Mouse (Mus musculus) gastrocnemius, adult 8-10 months (tissue): ENCODE data around the gene Abcb8. TPM values are rescaled to one million over a fixed set of nuclear protein-coding genes. Genes with fewer than 3 reads are reported as not detected.
A peak's percentile ranks its signal among the peaks of the same experiment; 100 is the strongest.

Source experiments
- DNase-seq, 2 experiments: peaks; one replicate each; pipeline ENCODE4 v3.0.0; 2022; ENCODE audit warnings: low spot score in 2 of 2
- total RNA-seq, 4 experiments: library from RNA; stranded (reverse); gene quantifications; 2 replicates each; pipeline ENCODE4 v1.2.4; 2022

Abcb8 gene
- total RNA-seq, 4 experiments from 2014 or later, result 34.7 to 40.0 (median 38.8) TPM

DNA sequence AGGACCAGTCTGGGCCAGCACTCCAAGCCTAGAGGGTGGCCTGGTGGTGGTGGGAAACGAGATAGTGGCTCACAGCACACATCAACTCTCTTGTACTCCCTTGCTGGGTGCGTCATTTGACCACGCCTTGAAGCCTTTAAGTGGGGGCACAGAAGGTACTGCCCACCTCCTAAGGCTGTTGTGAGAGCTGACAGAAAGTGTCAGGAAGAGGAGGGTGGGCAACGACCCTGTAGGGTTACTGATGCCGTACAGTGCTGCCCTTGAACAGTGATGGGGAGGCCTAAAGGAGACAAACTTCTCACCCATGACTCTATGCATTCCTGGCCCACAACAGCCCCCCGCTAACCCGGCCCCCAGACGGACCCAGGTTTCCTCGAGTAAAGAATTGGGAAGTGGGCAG, 27.0 kb upstream of the Abcb8 start:
- no peak for DNase-seq

- no peak for DNase-seq
These were observed 23.7 kb upstream of the Abcb8 start for GRCm38 (mm10) chr5:24369767-24370166.

DNA sequence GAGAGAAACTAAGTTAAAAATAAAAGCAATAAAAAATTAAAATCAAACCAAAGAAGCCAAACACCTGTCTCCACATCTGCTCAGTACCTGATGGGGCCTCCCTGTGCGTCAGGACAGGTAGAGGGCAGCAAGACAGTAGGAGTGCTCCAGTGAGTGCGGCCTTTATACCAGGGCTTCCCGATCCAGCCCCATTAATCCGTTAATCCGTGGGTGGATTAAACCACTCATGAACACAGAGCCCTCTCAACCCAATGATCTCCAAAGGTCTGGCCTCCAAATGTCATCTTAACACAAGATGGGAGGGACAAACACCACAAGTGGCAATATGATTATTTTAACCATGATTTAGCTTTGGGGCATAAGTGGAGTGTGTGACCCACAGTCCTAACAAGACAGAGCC, 19.7 kb upstream of the Abcb8 start:
- DNase-seq, result no peak

GRCm38 (mm10) chr5:24374216-24374615, 19.2 kb upstream of the Abcb8 start:
- DNase-seq, result no peak

- no peak for DNase-seq
These were observed 18.7 kb upstream of the Abcb8 start for GRCm38 (mm10) chr5:24374666-24375328.

DNA sequence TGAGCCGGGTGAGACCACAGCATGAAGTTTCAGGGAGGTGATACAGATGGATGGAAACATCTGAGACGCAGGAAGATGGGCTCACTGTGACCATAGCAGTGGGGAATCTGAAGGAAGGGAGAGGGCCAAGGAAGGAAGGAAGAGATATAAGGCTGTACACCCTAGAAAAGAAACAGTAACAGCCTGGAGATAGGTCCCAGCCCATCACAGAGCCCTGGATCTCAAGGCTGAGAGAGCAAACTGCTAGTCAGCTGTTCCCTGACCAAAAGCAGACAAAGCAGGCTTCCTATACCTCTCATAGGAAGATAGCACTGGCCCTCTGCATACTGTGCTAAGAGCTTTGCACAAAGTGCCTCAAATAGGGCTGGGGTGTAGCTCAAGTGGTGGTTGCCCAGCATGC, 14.8 kb upstream of the Abcb8 start:
- DNase-seq, result no peak

- DNase-seq, result no peak
These were observed 14.0 kb upstream of the Abcb8 start for GRCm38 (mm10) chr5:24379501-24379900.

GRCm38 (mm10) chr5:24380499-24380898, 13.0 kb upstream of the Abcb8 start:
- no peak for DNase-seq

- DNase-seq, result no peak
These were observed 12.0 kb upstream of the Abcb8 start for GRCm38 (mm10) chr5:24381486-24381885.

GRCm38 (mm10) chr5:24381988-24382387, 11.5 kb upstream of the Abcb8 start:
- no peak for DNase-seq

DNA sequence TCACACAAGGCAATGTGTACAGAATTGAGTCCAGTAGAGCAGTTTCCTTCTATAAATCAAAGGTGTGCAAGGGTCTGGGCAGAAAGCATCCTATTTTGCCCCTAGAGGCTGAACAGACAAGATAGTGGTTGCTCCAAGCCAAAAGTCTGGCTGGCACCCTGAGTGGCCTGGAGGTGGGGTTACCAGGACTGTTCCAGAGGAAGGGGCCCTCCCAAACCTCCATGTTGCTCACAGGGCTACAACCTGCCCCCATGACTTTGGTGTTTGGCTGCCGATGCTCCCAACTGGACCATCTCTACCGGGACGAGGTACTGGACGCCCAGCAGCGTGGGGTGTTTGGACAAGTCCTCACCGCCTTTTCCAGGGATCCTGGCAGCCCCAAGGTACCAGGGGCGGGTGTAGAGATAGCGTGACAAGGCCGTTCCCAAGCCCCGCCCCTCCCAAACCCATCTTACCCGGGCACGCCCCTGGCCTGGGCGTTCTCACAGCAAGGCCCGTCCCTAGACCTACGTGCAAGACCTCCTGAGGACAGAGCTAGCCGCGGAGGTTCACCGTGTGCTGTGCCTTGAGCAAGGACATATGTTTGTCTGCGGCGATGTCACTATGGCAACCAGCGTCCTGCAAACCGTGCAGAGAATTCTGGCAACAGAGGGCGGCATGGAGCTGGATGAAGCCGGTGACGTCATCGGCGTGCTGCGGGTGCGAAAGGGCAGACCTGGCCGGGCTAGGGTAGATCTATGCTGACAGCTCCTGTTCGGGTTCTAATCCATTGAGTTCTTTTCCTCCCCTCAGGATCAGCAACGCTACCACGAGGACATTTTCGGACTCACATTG, 10.2 kb upstream of the Abcb8 start:
- peak; percentile 78 to 81 for DNase-seq

GRCm38 (mm10) chr5:24384407-24384806, 9.1 kb upstream of the Abcb8 start:
- DNase-seq, result no peak

DNA sequence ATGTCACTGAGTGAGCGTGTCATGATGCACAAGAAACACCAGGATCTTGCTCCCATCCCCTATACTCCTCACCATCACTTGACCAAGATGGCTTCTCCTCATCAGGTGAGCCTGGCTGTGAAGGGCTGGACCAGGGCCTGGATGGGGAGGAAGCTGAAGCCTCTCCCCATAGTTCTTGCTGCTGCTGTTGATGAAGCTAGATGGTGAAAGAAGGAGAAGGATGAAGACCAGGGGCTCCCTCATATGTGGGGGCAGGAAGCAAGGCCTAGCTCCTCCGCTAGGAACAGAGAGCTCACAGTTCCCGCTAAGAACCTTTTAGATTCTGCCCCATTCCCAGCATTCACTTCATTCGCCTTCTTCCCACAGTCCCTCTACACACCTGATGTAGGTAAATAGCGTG, 8.1 kb upstream of the Abcb8 start:
- DNase-seq, result no peak

DNA sequence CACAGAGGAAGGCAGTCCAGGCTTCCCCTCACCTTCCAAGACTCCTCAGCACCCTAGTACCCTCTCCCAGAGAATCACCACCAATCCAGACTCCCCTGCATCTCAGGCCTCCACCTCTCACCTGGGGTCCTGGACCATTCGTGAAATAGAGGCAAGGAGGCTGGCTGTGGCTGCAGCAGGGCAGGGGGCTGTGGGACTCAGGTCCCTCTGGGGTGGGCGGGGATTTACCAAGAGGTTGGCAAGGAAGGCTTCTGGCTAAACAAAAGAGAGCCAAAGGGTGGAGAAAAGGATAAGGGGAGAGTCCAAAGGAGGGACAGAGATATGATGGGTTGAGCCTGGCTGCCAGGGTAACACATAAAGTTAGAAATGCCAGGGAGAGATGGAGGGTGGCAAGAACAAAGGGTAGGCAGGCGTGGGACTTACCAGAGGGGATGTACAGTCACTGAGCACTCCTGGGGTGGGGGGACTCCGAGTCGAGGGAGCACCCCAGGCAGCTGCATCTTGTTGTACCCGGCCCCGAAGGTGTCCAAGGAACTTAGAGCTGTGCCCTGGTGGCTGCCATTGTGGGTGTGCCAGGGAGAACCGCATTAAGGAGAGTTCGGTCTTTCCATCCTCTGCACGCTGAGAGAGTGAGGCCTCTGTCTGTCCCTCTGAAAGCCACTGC, 7.4 kb upstream of the Abcb8 start:
- no peak for DNase-seq

GRCm38 (mm10) chr5:24387264-24388241, 5.9 kb upstream of the Abcb8 start:
- DNase-seq, result peak in 1 of 2 experiments; percentile 47

DNA sequence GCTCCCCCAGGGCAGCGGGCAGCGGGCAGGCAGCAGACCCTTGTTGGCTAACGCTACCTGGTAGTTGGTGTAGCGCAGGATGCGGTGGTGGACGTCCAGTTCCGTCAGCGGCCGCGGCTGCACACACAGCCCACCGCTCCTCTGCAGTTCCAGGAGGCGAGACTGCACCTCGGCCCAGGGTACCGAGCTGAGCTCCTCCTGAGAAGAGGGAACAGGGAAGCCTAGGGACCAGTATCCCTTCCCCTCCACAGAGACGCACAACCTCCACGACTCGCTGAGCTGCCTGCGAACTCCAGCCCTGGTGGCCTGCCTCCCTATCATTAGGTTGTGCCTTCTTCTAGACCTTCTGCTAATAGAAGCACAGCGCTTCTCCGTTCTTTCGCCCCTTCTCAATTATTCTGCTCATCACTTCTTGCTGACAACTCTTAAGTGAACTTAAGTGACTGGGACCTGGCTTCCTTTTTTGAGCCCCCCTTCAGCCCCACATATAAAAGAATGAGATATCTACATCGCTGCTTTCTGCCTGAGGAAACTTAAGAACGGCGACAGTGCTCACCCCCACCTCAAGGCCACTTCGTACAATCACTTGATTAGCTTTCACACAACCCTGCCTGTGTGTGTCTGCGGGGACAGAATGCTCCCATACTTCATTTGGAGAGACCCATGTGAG, 5.1 kb upstream of the Abcb8 start:
- DNase-seq, result no peak

DNA sequence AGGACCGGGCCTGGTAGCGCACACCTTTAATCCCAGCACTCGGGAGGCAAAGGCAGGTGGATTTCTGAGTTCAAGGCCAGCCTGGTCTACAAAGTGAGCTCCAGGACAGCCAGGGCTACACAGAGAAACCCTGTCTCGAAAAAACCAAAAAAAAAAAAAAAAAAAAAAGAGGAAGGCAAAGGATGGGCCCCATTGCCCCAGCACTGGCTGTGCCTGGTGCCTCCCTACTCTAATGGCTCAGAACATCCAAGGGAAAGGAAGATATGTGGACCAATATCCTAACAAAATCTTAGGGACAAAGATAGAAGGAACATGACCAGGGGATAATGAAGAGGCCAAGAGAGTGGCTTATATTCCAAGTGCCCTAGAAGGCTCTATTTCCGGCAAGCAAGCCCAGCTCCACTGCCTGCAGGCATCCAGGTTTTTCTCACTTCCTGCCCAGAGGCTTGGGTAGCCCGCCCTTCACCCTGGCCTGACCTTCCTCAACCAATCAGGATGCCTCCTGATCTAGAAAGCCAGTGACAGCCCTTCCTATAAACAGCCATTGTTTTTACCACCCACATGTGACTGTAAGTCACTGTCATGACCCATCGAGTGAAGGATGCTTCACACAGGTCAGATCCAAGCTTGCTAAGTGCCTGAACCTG, 4.3 kb upstream of the Abcb8 start:
- DNase-seq, result no peak

- no peak for DNase-seq
These were observed 3.8 kb upstream of the Abcb8 start for GRCm38 (mm10) chr5:24389658-24390020.

GRCm38 (mm10) chr5:24391864-24392263, 1.6 kb upstream of the Abcb8 start, which contains the start of gene Atg9b:
Gene Atg9b (minus strand): TSS chr5:24392143.
- DNase-seq, result no peak

DNA sequence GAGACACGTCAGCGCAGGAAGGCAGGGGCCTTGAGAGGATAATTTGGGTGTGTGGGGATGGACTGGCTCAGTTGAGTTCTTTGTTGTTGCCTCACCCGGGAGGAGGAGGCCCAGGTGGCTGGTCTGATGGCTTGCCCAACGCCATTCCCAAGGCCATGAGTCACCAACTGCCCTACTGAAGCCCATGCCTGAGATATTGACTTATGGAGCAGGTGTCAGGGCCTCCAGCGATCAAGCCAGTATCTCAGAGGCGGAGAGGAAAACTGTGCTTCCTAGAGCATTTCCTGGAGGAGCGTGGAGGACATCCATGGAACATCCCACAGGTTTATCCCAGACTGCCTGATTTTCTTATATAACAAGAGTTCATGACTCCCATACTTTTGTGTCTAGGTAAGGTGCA, 739 bp upstream of the Abcb8 start:
- DNase-seq, result no peak
